Mouse (Mus musculus): Measurements from ENCODE around the gene Tlcd1.

- TF ChIP-seq CTCF (conservative IDR thresholded peaks at IDR 0.05; ENCODE audit: insufficient read depth, insufficient read length, low read depth, low read length) (no peak), POLR2A (IDR thresholded peaks at IDR 0.05; ENCODE audit: low read depth, low read length) (no peak)
Measured at GRCm38 (mm10) chr11:78156156-78156699, 20.3 kb upstream of the Tlcd1 start.

All from kidney, adult 2 months (tissue).